Comparison of ENCODE assay signal across 9 mouse cellular contexts in genomic region chr3:102995233-102995604, GRCm38 (mm10). TPM values are rescaled to one million over a fixed set of nuclear protein-coding genes. Genes with fewer than 3 reads are reported as not detected.
DNase-seq lines count a peak whose midpoint lies in the region; ATAC-seq and TF ChIP-seq lines count a peak whose summit lies in the region.
"Had no signal": no experiment of that assay in that cellular context is flagged by ENCODE, and none has a peak within 500 bp of the region (broad histone marks: within the 10 kb centered on the region; RNA-seq: fewer than 3 reads in every experiment).

No protein-coding gene starts in this region.

- no peaks in the 10 kb centered on the region for H3K27me3 ChIP-seq in kidney, adult 2 months (replicated peaks; ENCODE audit: control insufficient read depth, insufficient read depth, low read length)
- H3K27me3 ChIP-seq in hindbrain, embryonic 15.5 days, result no peaks in the 10 kb centered on the region
- no peaks in the 10 kb centered on the region for H3K27me3 ChIP-seq in midbrain, embryonic 15.5 days (replicated peaks)
- H3K27me3 ChIP-seq: Patski had no signal

- peaks cover 4% of the 10 kb centered on the region; the same call in 1 of the 2 replicates for H3K4me1 ChIP-seq in kidney, adult 2 months (ENCODE audit: control insufficient read depth, insufficient read depth, low read length)
- H3K4me1 ChIP-seq in cortical plate, adult 2 months (ENCODE audit: control insufficient read depth, insufficient read depth, low read length), result peaks cover 4% of the 10 kb centered on the region; the same call in 1 of the 2 replicates
- H3K4me1 ChIP-seq in hindbrain, embryonic 15.5 days (replicated peaks), result peaks cover 21% of the 10 kb centered on the region
- peaks cover 19% of the 10 kb centered on the region for H3K4me1 ChIP-seq in midbrain, embryonic 15.5 days

- H3K9me3 ChIP-seq in hindbrain, embryonic 15.5 days, result no peaks in the 10 kb centered on the region
- no peaks in the 10 kb centered on the region for H3K9me3 ChIP-seq in midbrain, embryonic 15.5 days

- no peak for DNase-seq in kidney, adult 2 months
- DNase-seq in kidney, adult 18-20 months, result no peak
- no peak for DNase-seq in adrenal gland, adult 8-10 months
- no peak for DNase-seq in thymus, postnatal 4 days
- no peak for DNase-seq in thymus, postnatal 25 days

- no peak for TF ChIP-seq CTCF in kidney, adult 2 months (conservative IDR thresholded peaks at IDR 0.05; ENCODE audit: insufficient read depth, insufficient read length, low read depth, low read length)
- no peak for TF ChIP-seq CTCF in cortical plate, adult 2 months (IDR thresholded peaks at IDR 0.05; ENCODE audit: extremely low read depth, insufficient read depth, low read length)

- H3K36me3 ChIP-seq in kidney, adult 2 months (ENCODE audit: control insufficient read depth, insufficient read depth, low read length), result no peaks in the 10 kb centered on the region
- H3K36me3 ChIP-seq in hindbrain, embryonic 15.5 days, result peaks cover 23% of the 10 kb centered on the region
- peaks cover 23% of the 10 kb centered on the region for H3K36me3 ChIP-seq in midbrain, embryonic 15.5 days (replicated peaks)

- no peak for TF ChIP-seq POLR2A in kidney, adult 2 months (IDR thresholded peaks at IDR 0.05; ENCODE audit: low read depth, low read length)
- no peak for TF ChIP-seq POLR2A in cortical plate, adult 2 months (IDR thresholded peaks at IDR 0.05; ENCODE audit: extremely low read depth, insufficient read depth, low read length)

- peak; percentile 49 for ATAC-seq in hindbrain, embryonic 15.5 days (ENCODE audit: low FRiP score, low read depth)
- ATAC-seq in midbrain, embryonic 15.5 days (replicated peaks), result no peak; the same call in 1 of the 2 replicates

- 36% methylated on average over 7 of the region's 7 CpGs for WGBS in kidney, adult 2 months
- 48% methylated on average over 7 of the region's 7 CpGs for WGBS in hindbrain, embryonic 15.5 days
- WGBS in midbrain, embryonic 15.5 days, result 47% methylated on average over 7 of the region's 7 CpGs

- peak overlapping the region; percentile 91 for H3K9ac ChIP-seq in hindbrain, embryonic 15.5 days
- peak overlapping the region; percentile 95; the same call in 1 of the 2 replicates for H3K9ac ChIP-seq in midbrain, embryonic 15.5 days

- H3K27ac ChIP-seq in kidney, adult 2 months (ENCODE audit: insufficient read depth, low read depth, low read length), result peak overlapping the region; percentile 2; the same call in 1 of the 2 replicates
- H3K27ac ChIP-seq in cortical plate, adult 2 months (ENCODE audit: insufficient read depth, low read length), result 0 out of 2 replicates have a peak overlapping the region, but pooled peaks have one; percentile 6
- peak overlapping the region; percentile 94 for H3K27ac ChIP-seq in hindbrain, embryonic 15.5 days (replicated peaks)
- H3K27ac ChIP-seq in midbrain, embryonic 15.5 days, result peak overlapping the region; percentile 92

- H3K4me2 ChIP-seq in hindbrain, embryonic 15.5 days, result peak overlapping the region; percentile 60
- peak overlapping the region; percentile 53 for H3K4me2 ChIP-seq in midbrain, embryonic 15.5 days

- peak overlapping the region; percentile 98 for H3K4me3 ChIP-seq in kidney, adult 2 months (ENCODE audit: insufficient read depth, low read depth, low read length)
- H3K4me3 ChIP-seq in cortical plate, adult 2 months (ENCODE audit: insufficient read depth, low read length), result peak overlapping the region; percentile 82
- H3K4me3 ChIP-seq in hindbrain, embryonic 15.5 days, result peak overlapping the region; percentile 82
- peak overlapping the region; percentile 91 for H3K4me3 ChIP-seq in midbrain, embryonic 15.5 days

RNA-seq across cellular contexts. Expression of gene Sike1, which starts 0.3 kb away (rescaled TPM):
- 16.3 and 20.0 TPM in 2 replicates for polyA plus RNA-seq in kidney, adult 2 months (2012; rRNA removed)
- 35.4 and 35.5 TPM in 2 replicates for polyA plus RNA-seq in cortical plate, adult 2 months (2012; rRNA removed)
- polyA plus RNA-seq in hindbrain, embryonic 15.5 days (2015; fragmentation: Nextera tagmentation; extraction: Ambion mirVana), result 57.8 and 61.7 TPM in 2 replicates
- polyA plus RNA-seq in midbrain, embryonic 15.5 days (2015; fragmentation: Nextera tagmentation; extraction: Ambion mirVana), result 57.0 and 59.2 TPM in 2 replicates
- total RNA-seq in adrenal gland, adult 8-10 months (2022), result 10 to 100 TPM; 58.0 to 81.4 (median 68.5) TPM

RNA-seq across cellular contexts. Expression of gene Csde1, which starts 25.0 kb away (rescaled TPM):
- 26.7 and 42.5 TPM in 2 replicates for polyA plus RNA-seq in kidney, adult 2 months (2012; rRNA removed)
- polyA plus RNA-seq in cortical plate, adult 2 months (2012; rRNA removed), result 70.7 and 74.2 TPM in 2 replicates
- 314 and 316 TPM in 2 replicates for polyA plus RNA-seq in hindbrain, embryonic 15.5 days (2015; fragmentation: Nextera tagmentation; extraction: Ambion mirVana)
- 351 and 378 TPM in 2 replicates for polyA plus RNA-seq in midbrain, embryonic 15.5 days (2015; fragmentation: Nextera tagmentation; extraction: Ambion mirVana)
- 100 to 1,000 TPM; 349 to 384 (median 357) TPM for total RNA-seq in adrenal gland, adult 8-10 months (2022)

RNA-seq across cellular contexts. Expression of gene Nr1h5, which starts 31.3 kb away (rescaled TPM):
- 0.03 TPM in 1 of 2 replicates, not detected in the other for polyA plus RNA-seq in kidney, adult 2 months (2012; rRNA removed)
- polyA plus RNA-seq in cortical plate, adult 2 months (2012; rRNA removed), result not detected in 2 replicates
- not detected in 2 replicates for polyA plus RNA-seq in hindbrain, embryonic 15.5 days (2015; fragmentation: Nextera tagmentation; extraction: Ambion mirVana)
- polyA plus RNA-seq in midbrain, embryonic 15.5 days (2015; fragmentation: Nextera tagmentation; extraction: Ambion mirVana), result 0.05 and 0.17 TPM in 2 replicates
- total RNA-seq in adrenal gland, adult 8-10 months (2022), result not detected

RNA-seq across cellular contexts. Expression of gene Sycp1, which starts 59.3 kb away (rescaled TPM):
- polyA plus RNA-seq in kidney, adult 2 months (2012; rRNA removed), result not detected in 2 replicates
- polyA plus RNA-seq in cortical plate, adult 2 months (2012; rRNA removed), result not detected in 2 replicates
- not detected in 2 replicates for polyA plus RNA-seq in hindbrain, embryonic 15.5 days (2015; fragmentation: Nextera tagmentation; extraction: Ambion mirVana)
- not detected in 2 replicates for polyA plus RNA-seq in midbrain, embryonic 15.5 days (2015; fragmentation: Nextera tagmentation; extraction: Ambion mirVana)
- not detected for total RNA-seq in adrenal gland, adult 8-10 months (2022)
- polyA plus RNA-seq: Patski had no signal

Comparison
In these comparisons a context has a peak if more than half of its experiments do, and no peak if none do; other contexts are left out.
1. H3K27ac ChIP-seq: peak in every context shown above with its lines; median percentile 94 in hindbrain, embryonic 15.5 days; 92 in midbrain, embryonic 15.5 days; 6 in cortical plate, adult 2 months; 2 in kidney, adult 2 months.